Mouse (Mus musculus): ENCODE measurements around the gene Sae1. TPM values are rescaled to one million over a fixed set of nuclear protein-coding genes. Genes with fewer than 3 reads are reported as not detected.
A peak's percentile ranks its signal among the peaks of the same experiment; 100 is the strongest.

The Sae1 gene
- polyA plus RNA-seq, 1 experiment from 2014 or later: 321 TPM

DNA sequence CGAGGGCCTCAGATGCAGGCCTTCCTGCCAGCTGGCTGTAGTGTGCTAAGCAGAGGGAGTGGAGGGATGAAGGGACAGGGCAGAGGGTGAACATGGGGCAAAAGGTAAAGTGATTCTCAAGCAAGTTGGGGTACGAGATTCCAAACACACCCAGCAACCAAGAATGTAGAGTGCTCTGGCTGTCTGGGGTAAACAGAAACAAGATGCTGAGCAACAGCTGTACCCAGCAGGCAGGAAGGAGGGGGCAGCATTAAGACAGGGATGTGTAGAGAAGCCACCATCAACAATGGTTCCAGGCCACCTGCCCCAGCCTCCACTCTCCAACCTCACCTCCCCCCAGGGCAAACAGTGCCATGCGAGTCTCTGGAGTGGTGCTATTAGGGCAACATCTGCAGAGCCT is 58.5 kb downstream of the Sae1 start:
- 77% methylated on average over 3 of the region's 3 CpGs for WGBS
- H3K36me3 ChIP-seq: peaks cover 52% of the 10 kb centered on the region
- ATAC-seq (ENCODE audit: low FRiP score, low read depth): no peak

DNA sequence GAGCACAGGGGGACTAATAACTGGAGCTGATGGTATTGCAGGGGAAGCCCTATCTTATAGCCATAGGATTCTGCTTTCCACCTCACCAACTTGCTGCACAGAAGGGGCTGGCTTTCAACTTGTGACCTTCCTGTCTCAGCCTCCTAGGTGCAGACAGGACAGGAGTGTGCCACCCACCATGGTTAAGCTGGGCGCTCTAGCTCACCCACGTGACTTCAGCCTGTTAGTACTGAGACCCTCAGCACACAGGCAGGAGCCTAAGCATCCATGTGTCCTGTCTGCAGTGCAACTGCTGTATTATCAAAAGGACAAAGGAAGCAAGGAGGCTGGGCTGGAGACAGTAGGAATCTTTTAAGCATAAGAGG is 61.0 kb downstream of the Sae1 start:
- peaks cover 38% of the 10 kb centered on the region for H3K36me3 ChIP-seq
- no peak for ATAC-seq (ENCODE audit: low FRiP score, low read depth)

More for the DNA sequence above, 58.5 kb downstream of the Sae1 start:
- H3K4me1 ChIP-seq: peaks cover 4% of the 10 kb centered on the region
- no peak overlapping the region for H3K27ac ChIP-seq
- no peaks in the 10 kb centered on the region for H3K9me3 ChIP-seq
- no peak overlapping the region for H3K4me3 ChIP-seq
- H3K4me2 ChIP-seq (replicated peaks): no peak overlapping the region
- H3K9ac ChIP-seq: no peak overlapping the region
- H3K27me3 ChIP-seq (replicated peaks): no peaks in the 10 kb centered on the region

GRCm38 (mm10) chr7:16325920-16326606 is 61.5 kb downstream of the Sae1 start:
- ATAC-seq (ENCODE audit: low FRiP score, low read depth): peak; percentile 69
- no peak overlapping the region for H3K9ac ChIP-seq
- peaks cover 38% of the 10 kb centered on the region for H3K36me3 ChIP-seq
- 37% methylated on average over 8 of the region's 8 CpGs for WGBS
- H3K4me1 ChIP-seq: peaks cover 4% of the 10 kb centered on the region
- H3K27ac ChIP-seq: no peak overlapping the region
- H3K9me3 ChIP-seq: no peaks in the 10 kb centered on the region
- no peak overlapping the region for H3K4me3 ChIP-seq
- no peak overlapping the region for H3K4me2 ChIP-seq (replicated peaks)
- no peaks in the 10 kb centered on the region for H3K27me3 ChIP-seq (replicated peaks)

More for the DNA sequence above, 61.0 kb downstream of the Sae1 start:
- H3K9ac ChIP-seq: no peak overlapping the region
- 88% methylated on average over 2 of the region's 2 CpGs for WGBS
- no peaks in the 10 kb centered on the region for H3K27me3 ChIP-seq (replicated peaks)
- H3K9me3 ChIP-seq: no peaks in the 10 kb centered on the region
- H3K4me2 ChIP-seq (replicated peaks): no peak overlapping the region
- peaks cover 4% of the 10 kb centered on the region for H3K4me1 ChIP-seq
- no peak overlapping the region for H3K4me3 ChIP-seq
- H3K27ac ChIP-seq: no peak overlapping the region

DNA sequence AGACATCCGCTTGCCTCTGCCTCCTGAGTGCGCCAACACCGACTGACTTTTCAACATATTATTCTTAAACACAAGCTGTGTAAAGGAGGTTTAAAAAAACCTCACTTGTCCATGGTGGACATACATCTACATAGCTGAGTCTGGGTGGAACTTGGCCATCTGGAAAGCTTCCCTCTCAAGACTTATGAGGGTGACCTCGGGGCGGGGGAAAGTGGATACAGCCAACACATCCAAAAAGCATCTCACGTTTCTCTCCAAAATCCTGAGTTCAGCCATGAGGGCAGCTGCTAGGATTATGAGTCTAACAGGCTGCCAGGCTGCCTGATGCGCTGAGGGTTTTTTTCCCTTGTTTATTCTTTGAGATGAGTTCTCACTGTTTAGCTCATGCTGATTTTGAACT is 62.9 kb downstream of the Sae1 start:
- 90% methylated on average over 7 of the region's 7 CpGs for WGBS
- no peak for ATAC-seq (ENCODE audit: low FRiP score, low read depth)

DNA sequence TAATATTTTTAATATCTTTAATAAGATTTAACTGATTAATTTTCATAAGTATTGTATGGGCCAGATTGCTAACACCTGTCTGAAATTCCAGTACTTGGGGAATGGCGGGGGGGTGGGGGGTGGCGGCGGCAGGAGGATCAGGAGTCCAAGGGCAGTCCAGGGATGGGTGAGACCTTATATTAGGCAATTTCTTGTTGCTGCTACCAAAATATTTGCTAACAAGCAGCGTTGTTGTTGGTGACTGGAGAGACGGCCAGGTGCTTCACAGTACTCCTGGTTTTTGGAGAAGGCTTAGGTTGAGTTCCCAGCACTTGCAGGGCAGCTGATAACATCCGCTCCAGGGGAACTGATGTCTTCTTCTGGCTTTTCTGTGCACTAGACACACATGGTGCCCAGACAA is 67.1 kb downstream of the Sae1 start:
- no peak overlapping the region for H3K4me2 ChIP-seq (replicated peaks)
- H3K9ac ChIP-seq: no peak overlapping the region
- no peaks in the 10 kb centered on the region for H3K9me3 ChIP-seq
- no peak for ATAC-seq (ENCODE audit: low FRiP score, low read depth)
- H3K27ac ChIP-seq: no peak overlapping the region
- H3K27me3 ChIP-seq (replicated peaks): no peaks in the 10 kb centered on the region
- no peaks in the 10 kb centered on the region for H3K4me1 ChIP-seq
- 92% methylated on average over 6 of the region's 6 CpGs for WGBS
- H3K4me3 ChIP-seq: no peak overlapping the region
- peaks cover 17% of the 10 kb centered on the region for H3K36me3 ChIP-seq

More for the DNA sequence above, 62.9 kb downstream of the Sae1 start:
- Histone ChIP-seq H3K27me3 (replicated peaks) (no peaks in the 10 kb centered on the region), H3K9me3 (no peaks in the 10 kb centered on the region), H3K36me3 (peaks cover 32% of the 10 kb centered on the region), H3K4me3 (no peak overlapping the region), H3K4me2 (replicated peaks) (no peak overlapping the region), H3K4me1 (peaks cover 4% of the 10 kb centered on the region), H3K9ac (no peak overlapping the region), H3K27ac (no peak overlapping the region)

- ATAC-seq (ENCODE audit: low FRiP score, low read depth): no peak
- Histone ChIP-seq H3K36me3 (peaks cover 17% of the 10 kb centered on the region), H3K4me1 (peaks cover 4% of the 10 kb centered on the region; the same call in 1 of the 2 replicates), H3K9ac (no peak overlapping the region), H3K4me3 (no peak overlapping the region), H3K4me2 (replicated peaks) (no peak overlapping the region), H3K27me3 (replicated peaks) (no peaks in the 10 kb centered on the region), H3K9me3 (no peaks in the 10 kb centered on the region), H3K27ac (no peak overlapping the region)
- WGBS: 96% methylated on average over 4 of the region's 4 CpGs
Measured at GRCm38 (mm10) chr7:16319216-16319615, 68.4 kb downstream of the Sae1 start.

GRCm38 (mm10) chr7:16317094-16317493 is 70.5 kb downstream of the Sae1 start:
- Histone ChIP-seq H3K4me1 (peaks cover 21% of the 10 kb centered on the region), H3K27me3 (replicated peaks) (no peaks in the 10 kb centered on the region), H3K27ac (no peak overlapping the region), H3K9me3 (no peaks in the 10 kb centered on the region), H3K9ac (no peak overlapping the region), H3K4me2 (replicated peaks) (no peak overlapping the region), H3K4me3 (no peak overlapping the region), H3K36me3 (peaks cover 12% of the 10 kb centered on the region)
- no peak for ATAC-seq (ENCODE audit: low FRiP score, low read depth)
- WGBS: 89% methylated on average over 14 of the region's 14 CpGs

- Histone ChIP-seq H3K4me1 (peaks cover 39% of the 10 kb centered on the region), H3K36me3 (peaks cover 12% of the 10 kb centered on the region), H3K9me3 (no peaks in the 10 kb centered on the region), H3K27me3 (replicated peaks) (0 out of 2 replicates have a peak, but pooled peaks cover 3% of the 10 kb centered on the region), H3K4me2 (replicated peaks) (no peak overlapping the region), H3K27ac (no peak overlapping the region), H3K4me3 (no peak overlapping the region), H3K9ac (no peak overlapping the region)
- 74% methylated on average over 4 of the region's 4 CpGs for WGBS
- ATAC-seq (ENCODE audit: low FRiP score, low read depth): no peak
Measured at GRCm38 (mm10) chr7:16315222-16315759, 72.3 kb downstream of the Sae1 start.

GRCm38 (mm10) chr7:16314221-16314775 is 73.3 kb downstream of the Sae1 start:
- Histone ChIP-seq H3K36me3 (peaks cover 12% of the 10 kb centered on the region), H3K4me2 (replicated peaks) (peak overlapping the region; percentile 99), H3K27me3 (replicated peaks) (0 out of 2 replicates have a peak, but pooled peaks cover 3% of the 10 kb centered on the region), H3K9me3 (no peaks in the 10 kb centered on the region), H3K4me1 (peaks cover 48% of the 10 kb centered on the region), H3K27ac (peak overlapping the region; percentile 93; the same call in 1 of the 2 replicates), H3K9ac (peak overlapping the region; percentile 86), H3K4me3 (peak overlapping the region; percentile 80)
- WGBS: 10% methylated on average over 13 of the region's 13 CpGs
- ATAC-seq (ENCODE audit: low FRiP score, low read depth): peak; percentile 38; the same call in 1 of the 2 replicates

DNA sequence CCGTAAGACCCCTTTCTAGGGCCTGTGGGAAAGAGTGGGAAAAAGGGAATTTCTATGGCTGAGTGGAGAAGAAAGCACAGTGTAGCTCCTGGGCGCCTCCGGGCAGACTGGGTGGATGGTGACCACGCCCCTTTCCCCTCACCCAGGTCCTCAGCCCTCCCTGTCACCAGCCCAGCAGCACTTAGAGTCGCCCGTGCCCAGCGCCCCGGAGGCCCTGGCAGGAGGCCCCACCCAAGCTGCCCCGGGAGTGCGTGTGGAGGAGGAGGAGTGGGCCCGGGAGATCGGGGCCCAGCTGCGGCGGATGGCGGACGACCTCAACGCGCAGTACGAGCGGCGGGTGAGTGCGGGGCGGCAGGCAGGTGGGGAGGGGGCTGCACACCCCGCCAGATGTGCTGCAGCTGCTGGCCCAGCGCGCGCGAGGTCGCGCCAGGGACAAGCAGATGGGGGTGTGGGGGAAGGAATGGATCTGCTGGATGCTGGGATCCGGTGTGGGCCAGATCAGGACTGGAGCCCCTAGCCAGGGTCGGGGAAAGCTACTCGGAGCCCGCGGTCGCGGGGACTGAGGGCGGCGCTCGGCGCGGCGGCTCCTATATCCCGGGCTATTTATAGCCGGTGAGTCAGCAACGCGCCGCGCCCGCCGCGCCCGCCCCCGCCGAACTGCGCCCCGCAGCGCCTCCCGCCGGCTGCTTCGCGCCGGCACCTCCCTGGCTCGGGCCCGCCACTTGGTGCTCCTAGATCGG is 74.0 kb downstream of the Sae1 start:
- peaks cover 12% of the 10 kb centered on the region for H3K36me3 ChIP-seq
- peak overlapping the region; percentile 80 for H3K4me3 ChIP-seq
- H3K9me3 ChIP-seq: no peaks in the 10 kb centered on the region
- peaks cover 53% of the 10 kb centered on the region for H3K4me1 ChIP-seq
- H3K27me3 ChIP-seq (replicated peaks): 0 out of 2 replicates have a peak, but pooled peaks cover 3% of the 10 kb centered on the region
- H3K4me2 ChIP-seq (replicated peaks): peak overlapping the region; percentile 99
- peak overlapping the region; percentile 93 for H3K27ac ChIP-seq
- peak; percentile 60 for ATAC-seq (ENCODE audit: low FRiP score, low read depth)
- under 1% methylated on average over 66 of the region's 66 CpGs for WGBS
- H3K9ac ChIP-seq: peak overlapping the region; percentile 86

DNA sequence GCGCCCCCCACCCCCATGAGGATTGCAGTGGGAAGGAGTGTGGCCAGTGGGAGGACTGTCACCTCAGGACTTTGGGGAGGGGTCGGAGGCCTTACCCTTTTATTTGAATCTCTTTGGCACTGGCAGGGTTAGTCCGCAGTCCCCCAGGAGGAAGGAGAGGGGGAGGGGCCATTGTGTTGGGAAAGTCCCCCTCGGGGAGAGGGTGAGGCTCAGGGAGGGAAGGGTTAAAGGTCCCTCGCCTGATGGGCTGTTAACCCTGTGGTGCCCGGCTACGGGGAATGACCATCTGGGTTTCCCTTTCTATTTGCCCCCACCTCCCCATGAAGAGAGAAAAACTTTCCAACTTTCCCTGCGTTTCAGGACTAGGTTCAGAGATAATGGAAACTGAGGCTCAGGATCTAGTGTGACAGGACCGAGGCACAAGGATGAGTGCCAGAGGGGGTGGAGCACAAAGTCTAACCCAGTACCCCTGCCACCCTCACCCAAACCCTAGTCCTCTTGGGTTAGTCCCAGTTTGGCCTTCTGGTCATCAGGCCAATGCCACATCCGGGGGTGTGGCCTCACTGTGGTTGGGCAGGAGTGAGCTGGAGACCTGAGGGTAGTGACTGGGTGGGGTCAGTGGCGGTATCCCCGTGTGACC is 74.8 kb downstream of the Sae1 start:
- H3K4me2 ChIP-seq (replicated peaks): peak overlapping the region; percentile 99
- H3K27ac ChIP-seq: peak overlapping the region; percentile 75
- 1% methylated on average over 12 of the region's 12 CpGs for WGBS
- peaks cover 53% of the 10 kb centered on the region for H3K4me1 ChIP-seq
- H3K27me3 ChIP-seq (replicated peaks): 0 out of 2 replicates have a peak, but pooled peaks cover 3% of the 10 kb centered on the region
- H3K9me3 ChIP-seq: no peaks in the 10 kb centered on the region
- H3K36me3 ChIP-seq: peaks cover 9% of the 10 kb centered on the region
- H3K9ac ChIP-seq: peak overlapping the region; percentile 91
- peak overlapping the region; percentile 80 for H3K4me3 ChIP-seq
- no peak for ATAC-seq (ENCODE audit: low FRiP score, low read depth)

Data from neural tube, embryonic 12.5 days (tissue).